Mouse (Mus musculus) liver, embryonic 11.5 days (tissue): ENCODE data around the gene Fat3. TPM values are rescaled to one million over a fixed set of nuclear protein-coding genes. Genes with fewer than 3 reads are reported as not detected.

ENCODE experiments used
- ATAC-seq: fragments of 200-750 bp; cut with Nextera tagmentation; replicated peaks from 2 replicates; pipeline ENCODE4 v1.8.0; 2017; ENCODE audit warnings: moderate number of reproducible peaks, mild to moderate bottlenecking, moderate TSS enrichment, moderate library complexity; ENCODE audit not compliant: low FRiP score
- DNase-seq: peaks from one replicate; pipeline ENCODE4 v3.0.0-alpha.2; 2017; ENCODE audit warnings: low spot score
- H3K27ac ChIP-seq: fragments of 300-500 bp; sonication (generic); 2 replicates; pipeline ENCODE4 v1.5.1; 2014; ENCODE audit warnings: mild to moderate bottlenecking, low read depth, low read length, control low read depth
- H3K27me3 ChIP-seq: fragments of 300-500 bp; sonication (generic); replicated peaks from 2 replicates; pipeline ENCODE4 v1.6.1; 2014; ENCODE audit warnings: low read length, mixed read lengths; ENCODE audit not compliant: control insufficient read depth, insufficient read depth
- H3K36me3 ChIP-seq: fragments of 300-500 bp; sonication (generic); 2 replicates; pipeline ENCODE4 v1.6.1; 2014; ENCODE audit warnings: mild to moderate bottlenecking, low read length, moderate library complexity, mixed read lengths; ENCODE audit not compliant: control insufficient read depth, insufficient read depth
- H3K4me1 ChIP-seq: fragments of 300-500 bp; sonication (generic); replicated peaks from 2 replicates; pipeline ENCODE4 v1.6.1; 2014; ENCODE audit warnings: low read length, mixed read lengths; ENCODE audit not compliant: control insufficient read depth, insufficient read depth
- H3K4me2 ChIP-seq: fragments of 300-500 bp; sonication (generic); 2 replicates; pipeline ENCODE4 v1.6.1; 2014; ENCODE audit warnings: mild to moderate bottlenecking, control low read depth, moderate library complexity
- H3K4me3 ChIP-seq: fragments of 300-500 bp; sonication (generic); 2 replicates; pipeline ENCODE4 v1.5.1; 2014; ENCODE audit warnings: low read depth, low read length, control low read depth
- H3K9ac ChIP-seq: fragments of 300-500 bp; sonication (generic); 2 replicates; pipeline ENCODE4 v1.6.1; 2014; ENCODE audit warnings: low read depth, low read length, control low read depth
- H3K9me3 ChIP-seq: fragments of 300-500 bp; sonication (generic); 2 replicates; pipeline ENCODE4 v1.6.1; 2016; ENCODE audit warnings: low read length, inconsistent platforms, mixed read lengths; ENCODE audit not compliant: control insufficient read depth
- WGBS: fragments of 180-500 bp; shearing (Covaris S2); extraction: QIAGEN DNeasy Blood & Tissue Kit; methylation state at CpG from one replicate; pipeline ENCODE4 v1.1.7; 2014; 5-methylcytosine and 5-hydroxymethylcytosine counted together
- polyA plus RNA-seq: library from polyadenylated mRNA; unstranded; fragments of >200 nt; fragmentation: Nextera tagmentation; extraction: Ambion mirVana; gene quantifications from 2 replicates; pipeline ENCODE4 v1.2.1, GENCODE M21; 2014

Fat3 gene
- polyA plus RNA-seq, 1 experiment from 2014 or later = 1.5 TPM

- no peak overlapping the region for H3K27ac ChIP-seq
- H3K27me3 ChIP-seq = no peaks in the 10 kb centered on the region
- no peaks in the 10 kb centered on the region for H3K36me3 ChIP-seq
- H3K4me3 ChIP-seq = no peak overlapping the region
- 81% methylated on average over 5 of the region's 5 CpGs for WGBS
- DNase-seq (no peak), ATAC-seq (no peak)
- no peak overlapping the region for H3K4me2 ChIP-seq
- no peaks in the 10 kb centered on the region for H3K9me3 ChIP-seq
- no peak overlapping the region for H3K9ac ChIP-seq
- H3K4me1 ChIP-seq = no peaks in the 10 kb centered on the region
Observed at GRCm38 (mm10) chr9:15886756-15887155, 614.3 kb downstream of the Fat3 start.

- Histone ChIP-seq H3K36me3 (no peaks in the 10 kb centered on the region), H3K9ac (no peak overlapping the region), H3K4me3 (no peak overlapping the region), H3K4me2 (no peak overlapping the region), H3K27me3 (no peaks in the 10 kb centered on the region), H3K4me1 (no peaks in the 10 kb centered on the region), H3K9me3 (no peaks in the 10 kb centered on the region), H3K27ac (no peak overlapping the region)
- ATAC-seq = no peak
- DNase-seq = no peak
Observed at GRCm38 (mm10) chr9:15880754-15881153, 620.3 kb downstream of the Fat3 start.

- H3K4me2 ChIP-seq = no peak overlapping the region
- ATAC-seq (no peak), DNase-seq (peak; percentile 36)
- no peak overlapping the region for H3K27ac ChIP-seq
- H3K9ac ChIP-seq = no peak overlapping the region
- WGBS = 17% methylated on average over 3 of the region's 3 CpGs
- no peaks in the 10 kb centered on the region for H3K36me3 ChIP-seq
- no peaks in the 10 kb centered on the region for H3K9me3 ChIP-seq
- no peaks in the 10 kb centered on the region for H3K4me1 ChIP-seq
- H3K4me3 ChIP-seq = no peak overlapping the region
- H3K27me3 ChIP-seq = no peaks in the 10 kb centered on the region
Observed at GRCm38 (mm10) chr9:15880160-15880603, 620.9 kb downstream of the Fat3 start.

GRCm38 (mm10) chr9:15874506-15875160 lies 626.5 kb downstream of the Fat3 start, which contains the start of gene Mtnr1b:
Mtnr1b (minus strand) TSS chr9:15874556.
- Histone ChIP-seq H3K4me3 (no peak within 1 kb of the TSS), H3K27me3 (peaks cover 11% of the 10 kb centered on the region; the same call in 1 of the 2 replicates), H3K4me2 (no peak within 1 kb of the TSS), H3K9me3 (no peaks in the 10 kb centered on the region), H3K4me1 (no peaks in the 10 kb centered on the region), H3K9ac (no peak within 1 kb of the TSS), H3K36me3 (no peaks in the 10 kb centered on the region), H3K27ac (no peak within 1 kb of the TSS)
- 49% methylated on average over 19 of the region's 19 CpGs for WGBS
- no peak for ATAC-seq
- no peak for DNase-seq

GRCm38 (mm10) chr9:15870013-15870412 lies 631.1 kb downstream of the Fat3 start:
- WGBS = 62% methylated on average over 4 of the region's 4 CpGs
- ATAC-seq = no peak

GRCm38 (mm10) chr9:15869456-15869855 lies 631.6 kb downstream of the Fat3 start:
- Histone ChIP-seq H3K4me2 (no peak overlapping the region), H3K36me3 (no peaks in the 10 kb centered on the region), H3K4me1 (no peaks in the 10 kb centered on the region), H3K9ac (no peak overlapping the region), H3K27ac (no peak overlapping the region), H3K9me3 (no peaks in the 10 kb centered on the region), H3K27me3 (peaks cover 6% of the 10 kb centered on the region; the same call in 1 of the 2 replicates), H3K4me3 (no peak overlapping the region)
- 66% methylated on average over 4 of the region's 4 CpGs for WGBS
- no peak for ATAC-seq
- no peak for DNase-seq

More at GRCm38 (mm10) chr9:15870013-15870412, 631.1 kb downstream of the Fat3 start:
- H3K4me2 ChIP-seq = no peak overlapping the region
- H3K27ac ChIP-seq = no peak overlapping the region
- no peaks in the 10 kb centered on the region for H3K36me3 ChIP-seq
- peaks cover 11% of the 10 kb centered on the region; the same call in 1 of the 2 replicates for H3K27me3 ChIP-seq
- no peaks in the 10 kb centered on the region for H3K9me3 ChIP-seq
- H3K4me1 ChIP-seq = no peaks in the 10 kb centered on the region
- DNase-seq = no peak
- H3K4me3 ChIP-seq = no peak overlapping the region
- no peak overlapping the region for H3K9ac ChIP-seq

- ATAC-seq (no peak), DNase-seq (no peak)
- H3K36me3 ChIP-seq = no peaks in the 10 kb centered on the region
- H3K27me3 ChIP-seq = no peaks in the 10 kb centered on the region
- H3K9me3 ChIP-seq = no peaks in the 10 kb centered on the region
- no peak overlapping the region for H3K27ac ChIP-seq
- no peak overlapping the region for H3K4me3 ChIP-seq
- H3K4me1 ChIP-seq = no peaks in the 10 kb centered on the region
- WGBS = 72% methylated on average over 10 of the region's 10 CpGs
- no peak overlapping the region for H3K4me2 ChIP-seq
- no peak overlapping the region for H3K9ac ChIP-seq
Observed at GRCm38 (mm10) chr9:15866280-15867072, 634.6 kb downstream of the Fat3 start.

- no peaks in the 10 kb centered on the region for H3K36me3 ChIP-seq
- 68% methylated on average over 5 of the region's 5 CpGs for WGBS
Observed at GRCm38 (mm10) chr9:15861402-15861801, 639.7 kb downstream of the Fat3 start.

More at GRCm38 (mm10) chr9:15861402-15861801, 639.7 kb downstream of the Fat3 start:
- Histone ChIP-seq H3K9me3 (no peaks in the 10 kb centered on the region), H3K4me2 (no peak overlapping the region), H3K4me1 (no peaks in the 10 kb centered on the region), H3K4me3 (no peak overlapping the region), H3K9ac (no peak overlapping the region), H3K27me3 (no peaks in the 10 kb centered on the region), H3K27ac (no peak overlapping the region)
- no peak for DNase-seq
- ATAC-seq = no peak
